Mouse (Mus musculus) cerebellum, adult 2 months (tissue): ENCODE data around the gene Tmem260.
"Not testable (repeated sequence)": the region's sequence is repeated elsewhere in the genome, so short reads cannot be mapped to it uniquely, and the experiment has no call there.

ENCODE experiments used
- CTCF ChIP-seq: fragments of 200-500 bp; IDR thresholded peaks from 2 replicates; pipeline ENCODE4 v1.5.1; 2011; ENCODE audit warnings: low read depth, mild to moderate bottlenecking, control low read depth, low read length, moderate library complexity, borderline replicate concordance; ENCODE audit not compliant: insufficient read depth
- POLR2A ChIP-seq: fragments of 200-500 bp; IDR thresholded peaks from 2 replicates; pipeline ENCODE4 v1.6.1; 2011; ENCODE audit warnings: low read length, control low read depth, borderline replicate concordance; ENCODE audit not compliant: insufficient read depth

DNA sequence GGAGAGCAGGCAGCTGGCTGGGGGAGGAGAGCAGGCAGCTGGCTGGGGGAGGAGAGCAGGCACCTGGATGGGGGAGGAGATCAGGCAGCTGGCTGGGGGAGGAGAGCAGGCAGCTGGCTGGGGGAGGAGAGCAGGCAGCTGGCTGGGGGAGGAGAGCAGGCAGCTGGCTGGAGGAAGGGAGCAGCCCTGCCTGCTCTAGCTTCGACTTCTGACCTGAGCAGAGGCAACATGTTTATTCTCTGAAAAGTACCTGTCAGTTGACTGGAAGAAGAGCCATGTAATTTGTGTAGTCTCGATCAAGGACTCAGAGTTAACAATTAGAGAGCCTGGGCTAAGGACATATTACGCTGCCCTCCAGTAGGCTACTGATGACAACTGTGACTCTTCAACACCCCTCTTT is 29.9 kb downstream of the Tmem260 start:
- TF ChIP-seq POLR2A, CTCF: not testable (repeated sequence)
